Mouse (Mus musculus) bone marrow, adult 2 months (tissue): Measurements from ENCODE around the gene Cldn14. TPM values are rescaled to one million over a fixed set of nuclear protein-coding genes. Genes with fewer than 3 reads are reported as not detected.

Experiments
- H3K27ac ChIP-seq: fragments of 200-500 bp; 2 replicates; pipeline ENCODE4 v1.5.1; 2012; ENCODE audit warnings: low read depth, mild to moderate bottlenecking, control low read depth, inconsistent platforms, low read length; ENCODE audit not compliant: control insufficient read depth, poor library complexity, insufficient read depth
- H3K4me1 ChIP-seq: fragments of 200-500 bp; 2 replicates; pipeline ENCODE4 v1.6.1; 2011; ENCODE audit warnings: low read length; ENCODE audit not compliant: control insufficient read depth, insufficient read depth
- H3K4me3 ChIP-seq: fragments of 200-500 bp; replicated peaks from 2 replicates; pipeline ENCODE3; 2011; ENCODE audit warnings: mild to moderate bottlenecking, low read depth, low read length, control low read depth; ENCODE audit not compliant: control insufficient read depth
- CTCF ChIP-seq: fragments of 200-500 bp; IDR thresholded peaks from 2 replicates; pipeline ENCODE4 v1.5.1; 2011; ENCODE audit warnings: low read length, control low read depth; ENCODE audit not compliant: control insufficient read depth, insufficient read depth
- POLR2A ChIP-seq: fragments of 200-500 bp; IDR thresholded peaks from 2 replicates; pipeline ENCODE4 v1.6.1; 2011; ENCODE audit warnings: low read depth, mild to moderate bottlenecking, control low read depth, low read length, borderline replicate concordance; ENCODE audit not compliant: control insufficient read depth
- WGBS: fragments of 180-500 bp; shearing (Covaris S2); methylation state at CpG from one replicate; pipeline ENCODE4 v1.1.7; 2018; 5-methylcytosine and 5-hydroxymethylcytosine counted together
- polyA plus RNA-seq: library from polyadenylated mRNA; stranded (reverse); fragments of >200 nt; gene quantifications from 2 replicates; pipeline ENCODE4 v1.2.4, GENCODE M21; 2011; ENCODE audit warnings: low replicate concordance; ENCODE audit not compliant: missing spikeins, insufficient read depth, insufficient read length

Gene Cldn14
- polyA plus RNA-seq, 1 experiment, result not detected

GRCm38 (mm10) chr16:93909936-93910335, 98.7 kb downstream of the Cldn14 start:
- H3K27ac ChIP-seq, result no peak overlapping the region
- H3K4me1 ChIP-seq, result peaks cover 3% of the 10 kb centered on the region; the same call in 1 of the 2 replicates
- H3K4me3 ChIP-seq, result no peak overlapping the region
- WGBS, result 41% methylated on average over 3 of the region's 3 CpGs
- no peak for TF ChIP-seq CTCF
- TF ChIP-seq POLR2A, result no peak

- H3K27ac ChIP-seq, result no peak overlapping the region
These were observed 100.4 kb downstream of the Cldn14 start for GRCm38 (mm10) chr16:93908196-93908595.

GRCm38 (mm10) chr16:93907761-93908160, 100.9 kb downstream of the Cldn14 start:
- no peak overlapping the region for H3K27ac ChIP-seq
- WGBS, result 84% methylated on average over 5 of the region's 5 CpGs

More at GRCm38 (mm10) chr16:93908196-93908595, 100.4 kb downstream of the Cldn14 start:
- Histone ChIP-seq H3K4me1 (peaks cover 3% of the 10 kb centered on the region; the same call in 1 of the 2 replicates), H3K4me3 (no peak overlapping the region)
- WGBS, result 84% methylated on average over 8 of the region's 8 CpGs
- TF ChIP-seq CTCF (no peak), POLR2A (no peak)

GRCm38 (mm10) chr16:93906156-93907014, 102.3 kb downstream of the Cldn14 start:
- TF ChIP-seq POLR2A (no peak), CTCF (peak; percentile 97)
- no peak overlapping the region for H3K27ac ChIP-seq
- 69% methylated on average over 11 of the region's 11 CpGs for WGBS
- H3K4me1 ChIP-seq, result no peaks in the 10 kb centered on the region
- H3K4me3 ChIP-seq, result no peak overlapping the region

More at GRCm38 (mm10) chr16:93907761-93908160, 100.9 kb downstream of the Cldn14 start:
- Histone ChIP-seq H3K4me3 (no peak overlapping the region), H3K4me1 (peaks cover under 1% of the 10 kb centered on the region; the same call in 1 of the 2 replicates)
- TF ChIP-seq POLR2A, result no peak
- TF ChIP-seq CTCF, result no peak

GRCm38 (mm10) chr16:93903027-93903426, 105.6 kb downstream of the Cldn14 start:
- TF ChIP-seq POLR2A (no peak), CTCF (peak; percentile 26; the same call in 1 of the 2 replicates)
- 83% methylated on average over 6 of the region's 6 CpGs for WGBS
- H3K27ac ChIP-seq, result no peak overlapping the region

GRCm38 (mm10) chr16:93893285-93893684, 115.4 kb downstream of the Cldn14 start:
- H3K4me1 ChIP-seq, result no peaks in the 10 kb centered on the region; the same call in 1 of the 2 replicates
- WGBS, result 81% methylated on average over 5 of the region's 5 CpGs
- TF ChIP-seq CTCF (no peak), POLR2A (no peak)
- no peak overlapping the region for H3K27ac ChIP-seq
- no peak overlapping the region for H3K4me3 ChIP-seq

More at GRCm38 (mm10) chr16:93903027-93903426, 105.6 kb downstream of the Cldn14 start:
- H3K4me3 ChIP-seq, result no peak overlapping the region
- no peaks in the 10 kb centered on the region for H3K4me1 ChIP-seq

GRCm38 (mm10) chr16:93890948-93891604, 117.6 kb downstream of the Cldn14 start:
- no peaks in the 10 kb centered on the region; the same call in 1 of the 2 replicates for H3K4me1 ChIP-seq
- TF ChIP-seq POLR2A (no peak), CTCF (no peak)
- H3K27ac ChIP-seq, result no peak overlapping the region
- 39% methylated on average over 12 of the region's 12 CpGs for WGBS
- no peak overlapping the region for H3K4me3 ChIP-seq

- WGBS, result 47% methylated on average over 6 of the region's 6 CpGs
- no peak for TF ChIP-seq POLR2A
- H3K4me3 ChIP-seq, result no peak overlapping the region
These were observed 120.2 kb downstream of the Cldn14 start for GRCm38 (mm10) chr16:93888481-93888880.

More at GRCm38 (mm10) chr16:93888481-93888880, 120.2 kb downstream of the Cldn14 start:
- no peak overlapping the region for H3K27ac ChIP-seq
- no peaks in the 10 kb centered on the region for H3K4me1 ChIP-seq
